Mouse (Mus musculus): ENCODE data around the gene Kif18b. TPM values are rescaled to one million over a fixed set of nuclear protein-coding genes. Genes with fewer than 3 reads are reported as not detected.

Gene Kif18b
- polyA plus RNA-seq, 1 experiment from 2014 or later = 9.5 TPM

GRCm38 (mm10) chr11:102895779-102896178 lies 29.1 kb downstream of the Kif18b start:
- Histone ChIP-seq H3K27me3 (replicated peaks) (peaks cover 9% of the 10 kb centered on the region), H3K4me2 (no peak overlapping the region), H3K27ac (no peak overlapping the region), H3K4me1 (peaks cover 10% of the 10 kb centered on the region; the same call in 1 of the 2 replicates), H3K9me3 (no peaks in the 10 kb centered on the region), H3K9ac (no peak overlapping the region), H3K36me3 (no peaks in the 10 kb centered on the region), H3K4me3 (replicated peaks) (no peak overlapping the region)
- ATAC-seq (ENCODE audit: insufficient read depth, low FRiP score, low read depth) = peak; percentile 84; the same call in 1 of the 2 replicates
- WGBS = 52% methylated on average over 9 of the region's 9 CpGs

GRCm38 (mm10) chr11:102894716-102895115 lies 30.2 kb downstream of the Kif18b start:
- no peak overlapping the region for H3K4me2 ChIP-seq
- peaks cover 10% of the 10 kb centered on the region; the same call in 1 of the 2 replicates for H3K4me1 ChIP-seq
- no peaks in the 10 kb centered on the region for H3K9me3 ChIP-seq
- peaks cover 10% of the 10 kb centered on the region for H3K27me3 ChIP-seq (replicated peaks)
- H3K9ac ChIP-seq = no peak overlapping the region
- no peaks in the 10 kb centered on the region for H3K36me3 ChIP-seq
- no peak overlapping the region for H3K27ac ChIP-seq
- whole genome bisulfite sequencing = 84% methylated on average over 4 of the region's 4 CpGs
- no peak for ATAC-seq (ENCODE audit: insufficient read depth, low FRiP score, low read depth)
- no peak overlapping the region for H3K4me3 ChIP-seq (replicated peaks)

GRCm38 (mm10) chr11:102893015-102893651 lies 31.8 kb downstream of the Kif18b start:
- H3K4me2 ChIP-seq = peak overlapping the region; percentile 83
- no peak overlapping the region for H3K27ac ChIP-seq
- peak overlapping the region; percentile 45 for H3K4me3 ChIP-seq (replicated peaks)
- no peaks in the 10 kb centered on the region for H3K9me3 ChIP-seq
- peaks cover 16% of the 10 kb centered on the region for H3K27me3 ChIP-seq (replicated peaks)
- peaks cover 10% of the 10 kb centered on the region; the same call in 1 of the 2 replicates for H3K4me1 ChIP-seq
- 3% methylated on average over 43 of the region's 43 CpGs for WGBS
- ATAC-seq (ENCODE audit: insufficient read depth, low FRiP score, low read depth) = peak; percentile 81
- H3K9ac ChIP-seq = peak overlapping the region; percentile 37
- no peaks in the 10 kb centered on the region for H3K36me3 ChIP-seq

GRCm38 (mm10) chr11:102890096-102890495 lies 34.8 kb downstream of the Kif18b start:
- H3K36me3 ChIP-seq = no peaks in the 10 kb centered on the region
- H3K4me1 ChIP-seq = peaks cover 8% of the 10 kb centered on the region; the same call in 1 of the 2 replicates
- no peak overlapping the region for H3K27ac ChIP-seq
- H3K27me3 ChIP-seq (replicated peaks) = peaks cover 12% of the 10 kb centered on the region; the same call in 1 of the 2 replicates
- H3K9ac ChIP-seq = no peak overlapping the region
- H3K9me3 ChIP-seq = no peaks in the 10 kb centered on the region
- no peak overlapping the region for H3K4me2 ChIP-seq
- ATAC-seq (ENCODE audit: insufficient read depth, low FRiP score, low read depth) = no peak
- WGBS = 74% methylated on average over 5 of the region's 5 CpGs
- H3K4me3 ChIP-seq (replicated peaks) = no peak overlapping the region

- ATAC-seq (ENCODE audit: insufficient read depth, low FRiP score, low read depth) = no peak
- H3K36me3 ChIP-seq = no peaks in the 10 kb centered on the region
- 67% methylated on average over 3 of the region's 3 CpGs for WGBS
Measured at GRCm38 (mm10) chr11:102888135-102888534, 36.8 kb downstream of the Kif18b start.

GRCm38 (mm10) chr11:102887433-102887832 lies 37.5 kb downstream of the Kif18b start:
- no peak overlapping the region for H3K4me3 ChIP-seq (replicated peaks)
- no peak overlapping the region for H3K27ac ChIP-seq
- H3K4me1 ChIP-seq = no peaks in the 10 kb centered on the region
- WGBS = 76% methylated on average over 5 of the region's 5 CpGs
- no peaks in the 10 kb centered on the region for H3K9me3 ChIP-seq
- H3K27me3 ChIP-seq (replicated peaks) = peaks cover 12% of the 10 kb centered on the region; the same call in 1 of the 2 replicates
- ATAC-seq (ENCODE audit: insufficient read depth, low FRiP score, low read depth) = no peak
- no peak overlapping the region for H3K9ac ChIP-seq
- no peak overlapping the region for H3K4me2 ChIP-seq
- no peaks in the 10 kb centered on the region for H3K36me3 ChIP-seq

More at GRCm38 (mm10) chr11:102888135-102888534, 36.8 kb downstream of the Kif18b start:
- Histone ChIP-seq H3K27me3 (replicated peaks) (peaks cover 12% of the 10 kb centered on the region; the same call in 1 of the 2 replicates), H3K9ac (no peak overlapping the region), H3K4me3 (replicated peaks) (no peak overlapping the region), H3K9me3 (no peaks in the 10 kb centered on the region), H3K4me2 (no peak overlapping the region), H3K27ac (no peak overlapping the region), H3K4me1 (peaks cover 2% of the 10 kb centered on the region; the same call in 1 of the 2 replicates)

- H3K4me2 ChIP-seq = no peak within 1 kb of the TSS
- peaks cover 8% of the 10 kb centered on the region; the same call in 1 of the 2 replicates for H3K27me3 ChIP-seq (replicated peaks)
- no peak within 1 kb of the TSS for H3K27ac ChIP-seq
- H3K4me3 ChIP-seq (replicated peaks) = no peak within 1 kb of the TSS
- no peak for ATAC-seq (ENCODE audit: insufficient read depth, low FRiP score, low read depth)
- H3K36me3 ChIP-seq = no peaks in the 10 kb centered on the region
- no peaks in the 10 kb centered on the region for H3K9me3 ChIP-seq
- 0 out of 2 replicates have a peak, but pooled peaks cover 11% of the 10 kb centered on the region for H3K4me1 ChIP-seq
- 53% methylated on average over 10 of the region's 10 CpGs for WGBS
- H3K9ac ChIP-seq = no peak within 1 kb of the TSS
Measured at GRCm38 (mm10) chr11:102884616-102885219, 40.2 kb downstream of the Kif18b start, which contains the start of gene Fam187a. Gene Fam187a, plus strand, starts transcription at chr11:102885169.

GRCm38 (mm10) chr11:102881314-102882198 lies 43.4 kb downstream of the Kif18b start:
- no peak for ATAC-seq (ENCODE audit: insufficient read depth, low FRiP score, low read depth)
- H3K4me1 ChIP-seq = 0 out of 2 replicates have a peak, but pooled peaks cover 17% of the 10 kb centered on the region
- H3K27ac ChIP-seq = peak overlapping the region; percentile 89; the same call in 1 of the 2 replicates
- H3K36me3 ChIP-seq = peaks cover 1% of the 10 kb centered on the region; the same call in 1 of the 2 replicates
- H3K4me2 ChIP-seq = peak overlapping the region; percentile 79
- H3K27me3 ChIP-seq (replicated peaks) = 0 out of 2 replicates have a peak, but pooled peaks cover 2% of the 10 kb centered on the region
- peak overlapping the region; percentile 80; the same call in 1 of the 2 replicates for H3K9ac ChIP-seq
- 16% methylated on average over 13 of the region's 13 CpGs for WGBS
- H3K9me3 ChIP-seq = no peaks in the 10 kb centered on the region
- peak overlapping the region; percentile 81 for H3K4me3 ChIP-seq (replicated peaks)

- H3K9ac ChIP-seq = peak within 1 kb of the TSS; percentile 80
- peak within 1 kb of the TSS; percentile 89 for H3K27ac ChIP-seq
- 0 out of 2 replicates have a peak, but pooled peaks cover 17% of the 10 kb centered on the region for H3K4me1 ChIP-seq
- H3K4me3 ChIP-seq (replicated peaks) = peak within 1 kb of the TSS; percentile 81
- ATAC-seq (ENCODE audit: insufficient read depth, low FRiP score, low read depth) = peak; percentile 85
- peak within 1 kb of the TSS; percentile 79 for H3K4me2 ChIP-seq
- H3K27me3 ChIP-seq (replicated peaks) = 0 out of 2 replicates have a peak, but pooled peaks cover 2% of the 10 kb centered on the region
- no peaks in the 10 kb centered on the region for H3K9me3 ChIP-seq
- H3K36me3 ChIP-seq = peaks cover 6% of the 10 kb centered on the region; the same call in 1 of the 2 replicates
- WGBS = 0% methylated on average over 62 of the region's 62 CpGs
Measured at GRCm38 (mm10) chr11:102880585-102881313, 44.2 kb downstream of the Kif18b start, which contains the start of the genes Eftud2 and Ccdc103. Gene Eftud2, minus strand, starts transcription at chr11:102880985. Gene Ccdc103, plus strand, starts transcription at chr11:102881204.

- Histone ChIP-seq H3K4me3 (replicated peaks) (no peak overlapping the region), H3K4me1 (0 out of 2 replicates have a peak, but pooled peaks cover 17% of the 10 kb centered on the region), H3K27ac (no peak overlapping the region), H3K27me3 (replicated peaks) (no peaks in the 10 kb centered on the region), H3K4me2 (peak overlapping the region; percentile 79), H3K9me3 (no peaks in the 10 kb centered on the region), H3K9ac (no peak overlapping the region), H3K36me3 (peaks cover 10% of the 10 kb centered on the region; the same call in 1 of the 2 replicates)
- ATAC-seq (ENCODE audit: insufficient read depth, low FRiP score, low read depth) = no peak
- 83% methylated on average over 2 of the region's 2 CpGs for whole genome bisulfite sequencing
Measured at GRCm38 (mm10) chr11:102879558-102879957, 45.4 kb downstream of the Kif18b start.
